ENCODE assay signal across 7 mouse cellular contexts in genomic region chr14:72532028-72532917, GRCm38 (mm10). TPM values are rescaled to one million over a fixed set of nuclear protein-coding genes. Genes with fewer than 3 reads are reported as not detected.
A peak's percentile ranks its signal among the peaks of the same experiment; 100 is the strongest.
DNase-seq lines count a peak whose midpoint lies in the region; ATAC-seq and TF ChIP-seq lines count a peak whose summit lies in the region.

No protein-coding gene starts in this region.

- peak overlapping the region; percentile 28 for H3K4me3 ChIP-seq in lung, postnatal 0 days (ENCODE audit: low read depth, low read length)
- peak overlapping the region; percentile 53 for H3K4me3 ChIP-seq in limb, embryonic 10.5 days
- peak overlapping the region; percentile 39 for H3K4me3 ChIP-seq in neural tube, embryonic 14.5 days (ENCODE audit: low read depth, low read length)

- H3K27ac ChIP-seq in lung, postnatal 0 days (ENCODE audit: low read length): no peak overlapping the region
- H3K27ac ChIP-seq in limb, embryonic 10.5 days: 0 out of 2 replicates have a peak overlapping the region, but pooled peaks have one; percentile 19
- H3K27ac ChIP-seq in neural tube, embryonic 14.5 days (ENCODE audit: low read depth, low read length): no peak overlapping the region

- DNase-seq in lung, postnatal 0 days (ENCODE audit: low spot score): peak; percentile 15
- DNase-seq in lung, postnatal 36 days: no peak
- peak; percentile 66 to 68 for DNase-seq in cerebellum, postnatal 10 days
- peak; percentile 63 for DNase-seq in limb, embryonic 10.5 days (ENCODE audit: low spot score)
- DNase-seq in layer of hippocampus, postnatal 36 days: no peak

- peak overlapping the region; percentile 48 for H3K4me2 ChIP-seq in lung, postnatal 0 days (replicated peaks; ENCODE audit: low read depth, low read length)
- peak overlapping the region; percentile 80 for H3K4me2 ChIP-seq in neural tube, embryonic 14.5 days (ENCODE audit: low read depth, low read length)

- ATAC-seq in lung, postnatal 0 days: peak; percentile 49
- ATAC-seq in hematopoietic stem cell, adult 5-6 weeks (replicated peaks in 1 of 2; ENCODE audit: insufficient read depth in 1 of 2, low FRiP score in 2 of 2, low TSS enrichment in 1 of 2, low read depth in 1 of 2, poor library complexity in 2 of 2, severe bottlenecking in 2 of 2): peak; percentile 44 to 70
- ATAC-seq in neural tube, embryonic 14.5 days (ENCODE audit: low read depth): peak; percentile 93

- no peaks in the 10 kb centered on the region for H3K9me3 ChIP-seq in lung, postnatal 0 days (ENCODE audit: low read length)
- no peaks in the 10 kb centered on the region for H3K9me3 ChIP-seq in limb, embryonic 10.5 days (replicated peaks)
- H3K9me3 ChIP-seq in neural tube, embryonic 14.5 days (ENCODE audit: control insufficient read depth, low read length): no peaks in the 10 kb centered on the region

- no peak overlapping the region for H3K9ac ChIP-seq in lung, postnatal 0 days (replicated peaks; ENCODE audit: low read depth)
- peak overlapping the region; percentile 46; the same call in 1 of the 2 replicates for H3K9ac ChIP-seq in neural tube, embryonic 14.5 days (replicated peaks; ENCODE audit: low read depth, low read length)

- no peaks in the 10 kb centered on the region for H3K36me3 ChIP-seq in lung, postnatal 0 days (ENCODE audit: insufficient read depth, low read length)
- H3K36me3 ChIP-seq in limb, embryonic 10.5 days: peaks cover 5% of the 10 kb centered on the region; the same call in 1 of the 2 replicates
- H3K36me3 ChIP-seq in neural tube, embryonic 14.5 days (ENCODE audit: control insufficient read depth, insufficient read depth, low read length): no peaks in the 10 kb centered on the region

- peak; percentile 2; the same call in 1 of the 2 replicates for TF ChIP-seq CTCF in lung, postnatal 0 days (IDR thresholded peaks at IDR 0.05)

- H3K27me3 ChIP-seq in lung, postnatal 0 days (replicated peaks; ENCODE audit: insufficient read depth, low read length): peaks cover 20% of the 10 kb centered on the region
- H3K27me3 ChIP-seq in limb, embryonic 10.5 days (ENCODE audit: low read depth, poor library complexity, severe bottlenecking): peaks cover 42% of the 10 kb centered on the region
- peaks cover 10% of the 10 kb centered on the region; the same call in 1 of the 2 replicates for H3K27me3 ChIP-seq in neural tube, embryonic 14.5 days (ENCODE audit: control insufficient read depth, insufficient read depth, low read length)

- no peak for TF ChIP-seq EP300 in lung, postnatal 0 days (IDR thresholded peaks at IDR 0.05)

- WGBS in lung, postnatal 0 days: 3% methylated on average over 54 of the region's 54 CpGs
- 3% methylated on average over 54 of the region's 54 CpGs for WGBS in limb, embryonic 10.5 days
- 3% methylated on average over 54 of the region's 54 CpGs for WGBS in neural tube, embryonic 14.5 days

- H3K4me1 ChIP-seq in lung, postnatal 0 days (ENCODE audit: insufficient read depth, low read depth, low read length): peaks cover 6% of the 10 kb centered on the region; the same call in 1 of the 2 replicates
- H3K4me1 ChIP-seq in limb, embryonic 10.5 days: peaks cover 22% of the 10 kb centered on the region
- H3K4me1 ChIP-seq in neural tube, embryonic 14.5 days (ENCODE audit: control insufficient read depth, insufficient read depth, low read length): no peaks in the 10 kb centered on the region; the same call in 1 of the 2 replicates

RNA-seq across cellular contexts. Expression of gene Gm9195, which starts 40.6 kb away (rescaled TPM):
- polyA plus RNA-seq in lung, postnatal 0 days (2015; fragmentation: Nextera tagmentation; extraction: Ambion mirVana): not detected in 2 replicates
- total RNA-seq in hematopoietic stem cell, adult 5-6 weeks (2017): not detected in 2 replicates
- polyA plus RNA-seq in limb, embryonic 10.5 days (2016; fragmentation: Nextera tagmentation; extraction: Ambion mirVana): not detected in 2 replicates
- not detected in 2 replicates for polyA plus RNA-seq in neural tube, embryonic 14.5 days (2014; fragmentation: Nextera tagmentation; extraction: Ambion mirVana)
- total RNA-seq in layer of hippocampus, postnatal 36 days (2021): not detected

Comparison
In these comparisons a context has a peak if more than half of its experiments do, and no peak if none do; other contexts are left out.
1. DNase-seq: peak in lung, postnatal 0 days (single experiment), cerebellum, postnatal 10 days (2 of 2) and limb, embryonic 10.5 days (single experiment); none in lung, postnatal 36 days (single experiment) and layer of hippocampus, postnatal 36 days (0 of 2).
2. Peak in every context shown above with its lines, with median percentiles within 50 percentile points of each other: ATAC-seq and H3K4me3 ChIP-seq.